Comparison of ENCODE assay signal across 11 mouse cellular contexts in genomic region chr14:48624596-48625330, GRCm38 (mm10). TPM values are rescaled to one million over a fixed set of nuclear protein-coding genes. Genes with fewer than 3 reads are reported as not detected.
DNase-seq lines count a peak whose midpoint lies in the region; ATAC-seq and TF ChIP-seq lines count a peak whose summit lies in the region.
"Had no signal": no experiment of that assay in that cellular context is flagged by ENCODE, and none has a peak within 500 bp of the region (broad histone marks: within the 10 kb centered on the region; RNA-seq: fewer than 3 reads in every experiment).

No protein-coding gene starts in this region.

- no peaks in the 10 kb centered on the region for H3K36me3 ChIP-seq in midbrain, postnatal 0 days (ENCODE audit: insufficient read depth, low read length)
- H3K36me3 ChIP-seq in midbrain, embryonic 16.5 days (ENCODE audit: control insufficient read depth, insufficient read depth, low read length) = no peaks in the 10 kb centered on the region
- H3K36me3 ChIP-seq in heart, embryonic 15.5 days = no peaks in the 10 kb centered on the region

- H3K27ac ChIP-seq in gastrocnemius, adult 2 months = no peak overlapping the region
- no peak overlapping the region for H3K27ac ChIP-seq in midbrain, postnatal 0 days (ENCODE audit: low read depth, low read length)
- no peak overlapping the region for H3K27ac ChIP-seq in midbrain, embryonic 16.5 days (ENCODE audit: low read length)
- H3K27ac ChIP-seq in heart, embryonic 15.5 days = no peak overlapping the region
- no peak overlapping the region for H3K27ac ChIP-seq in layer of hippocampus, adult 2 months

- 0 out of 2 replicates have a peak, but pooled peaks have one; percentile 38 for ATAC-seq in midbrain, postnatal 0 days (ENCODE audit: low FRiP score)
- no peak for ATAC-seq in midbrain, embryonic 16.5 days
- ATAC-seq in heart, embryonic 15.5 days (replicated peaks; ENCODE audit: insufficient number of reproducible peaks, insufficient read depth, low FRiP score, low read depth) = 0 out of 2 replicates have a peak, but pooled peaks have one; percentile 47

- H3K4me3 ChIP-seq in gastrocnemius, adult 2 months = no peak overlapping the region
- no peak overlapping the region for H3K4me3 ChIP-seq in midbrain, postnatal 0 days (ENCODE audit: low read depth, low read length)
- no peak overlapping the region for H3K4me3 ChIP-seq in midbrain, embryonic 16.5 days (ENCODE audit: low read depth, low read length)
- no peak overlapping the region for H3K4me3 ChIP-seq in heart, embryonic 15.5 days
- H3K4me3 ChIP-seq in layer of hippocampus, adult 2 months = no peak overlapping the region
- H3K4me3 ChIP-seq: erythroblast, embryonic 14.5 days had no signal

- H3K9ac ChIP-seq in midbrain, postnatal 0 days (replicated peaks; ENCODE audit: low read length, poor library complexity, severe bottlenecking) = no peak overlapping the region
- H3K9ac ChIP-seq in midbrain, embryonic 16.5 days (ENCODE audit: low read depth, low read length) = no peak overlapping the region
- no peak overlapping the region for H3K9ac ChIP-seq in heart, embryonic 15.5 days

- 67% methylated on average over 9 of the region's 9 CpGs for WGBS in midbrain, postnatal 0 days
- WGBS in midbrain, embryonic 16.5 days = 67% methylated on average over 9 of the region's 9 CpGs
- 79% methylated on average over 9 of the region's 9 CpGs for WGBS in heart, embryonic 15.5 days

- no peaks in the 10 kb centered on the region for H3K27me3 ChIP-seq in midbrain, postnatal 0 days (ENCODE audit: insufficient read depth, low read length)
- H3K27me3 ChIP-seq in midbrain, embryonic 16.5 days (ENCODE audit: control insufficient read depth, insufficient read depth, low read depth, low read length) = no peaks in the 10 kb centered on the region
- no peaks in the 10 kb centered on the region for H3K27me3 ChIP-seq in heart, embryonic 15.5 days

- TF ChIP-seq CTCF in gastrocnemius, adult 2 months (IDR thresholded peaks at IDR 0.05) = no peak
- no peak for TF ChIP-seq CTCF in midbrain, postnatal 0 days (IDR thresholded peaks at IDR 0.05)
- TF ChIP-seq CTCF in layer of hippocampus, adult 2 months (conservative IDR thresholded peaks at IDR 0.05) = no peak

- DNase-seq in gastrocnemius, adult 2 months = peak; percentile 21
- DNase-seq in gastrocnemius, adult 18-20 months (ENCODE audit: low spot score) = no peak
- peak; percentile 65 for DNase-seq in midbrain, postnatal 0 days (ENCODE audit: low spot score)
- peak; percentile 13 for DNase-seq in skeletal muscle tissue, adult 2 months (ENCODE audit: low read depth, low spot score)
- DNase-seq in left cerebral cortex, postnatal 25 days (ENCODE audit: low spot score in 2 of 2) = no peak
- DNase-seq in layer of hippocampus, adult 2 months (ENCODE audit: low spot score in 2 of 2) = no peak

- H3K9me3 ChIP-seq in midbrain, postnatal 0 days (ENCODE audit: low read length) = no peaks in the 10 kb centered on the region
- H3K9me3 ChIP-seq in midbrain, embryonic 16.5 days (replicated peaks; ENCODE audit: control insufficient read depth, low read length, poor library complexity, severe bottlenecking) = no peaks in the 10 kb centered on the region
- no peaks in the 10 kb centered on the region for H3K9me3 ChIP-seq in heart, embryonic 15.5 days (replicated peaks)

- no peak overlapping the region for H3K4me2 ChIP-seq in midbrain, postnatal 0 days (ENCODE audit: low read depth, low read length, poor library complexity, severe bottlenecking)
- no peak overlapping the region for H3K4me2 ChIP-seq in midbrain, embryonic 16.5 days (ENCODE audit: low read length)
- no peak overlapping the region for H3K4me2 ChIP-seq in heart, embryonic 15.5 days

- H3K4me1 ChIP-seq in midbrain, postnatal 0 days (ENCODE audit: insufficient read depth, low read length) = no peaks in the 10 kb centered on the region
- no peaks in the 10 kb centered on the region for H3K4me1 ChIP-seq in midbrain, embryonic 16.5 days (ENCODE audit: control insufficient read depth, insufficient read depth, low read length)
- peaks cover 4% of the 10 kb centered on the region for H3K4me1 ChIP-seq in heart, embryonic 15.5 days (replicated peaks)

- intact Hi-C loops in gastrocnemius, adult 2 months (cut with DNase I) = no loop called here
- intact Hi-C loops in left cerebral cortex, postnatal 25 days (cut with DNase I) = no loop called here

RNA-seq across cellular contexts. Expression of gene Otx2, which starts 48.9 kb away (rescaled TPM):
- total RNA-seq in gastrocnemius, adult 2 months (2021) = not detected
- not detected for total RNA-seq in gastrocnemius, adult 18-20 months (2021)
- 90.3 and 93.2 TPM in 2 replicates for total RNA-seq in midbrain, postnatal 0 days (2014; rRNA removed)
- polyA plus RNA-seq in midbrain, postnatal 0 days (2015; fragmentation: Nextera tagmentation; extraction: Ambion mirVana) = 61.2 and 62.0 TPM in 2 replicates
- 69.3 and 79.5 TPM in 2 replicates for polyA plus RNA-seq in midbrain, embryonic 16.5 days (2015; fragmentation: Nextera tagmentation; extraction: Ambion mirVana)
- polyA plus RNA-seq in heart, embryonic 15.5 days (2015; fragmentation: Nextera tagmentation; extraction: Ambion mirVana) = not detected in 2 replicates
- total RNA-seq in left cerebral cortex, postnatal 25 days (2021) = under 1 TPM; 0.64 to 0.80 TPM
- total RNA-seq in layer of hippocampus, adult 2 months (2021) = under 1 TPM; 0.32 to 0.97 TPM
- total RNA-seq: neutrophil, adult 5-6 weeks had no signal
- polyA plus RNA-seq: erythroblast, embryonic 14.5 days; lung, embryonic 16.5 days had no signal

Comparison
In these comparisons a context has a peak if more than half of its experiments do, and no peak if none do; other contexts are left out.
1. DNase-seq: peak in gastrocnemius, adult 2 months (single experiment), midbrain, postnatal 0 days (single experiment) and skeletal muscle tissue, adult 2 months (single experiment); none in gastrocnemius, adult 18-20 months (single experiment), left cerebral cortex, postnatal 25 days (0 of 2) and layer of hippocampus, adult 2 months (0 of 2).
2. RNA of gene Otx2, which starts 48.9 kb away (total RNA-seq): 90.3 to 93.2 TPM in midbrain, postnatal 0 days; 0.32 to 0.97 TPM in layer of hippocampus, adult 2 months, 0.64 to 0.80 TPM in left cerebral cortex, postnatal 25 days, not detected in gastrocnemius, adult 2 months and not detected in gastrocnemius, adult 18-20 months; every median in the first group is over 10 times any median in the second.